Mouse (Mus musculus): Measurements from ENCODE around the gene Wipf2.

- TF ChIP-seq POLR2A (IDR thresholded peaks at IDR 0.05; ENCODE audit: borderline replicate concordance, extremely low read depth, low read depth, low read length) (no peak), CTCF (IDR thresholded peaks at IDR 0.05; ENCODE audit: insufficient read depth, low read length) (no peak)
These were observed 82.2 kb downstream of the Wipf2 start for GRCm38 (mm10) chr11:98945605-98945977.
